Mouse (Mus musculus): ENCODE results near the gene Lpp.

DNA sequence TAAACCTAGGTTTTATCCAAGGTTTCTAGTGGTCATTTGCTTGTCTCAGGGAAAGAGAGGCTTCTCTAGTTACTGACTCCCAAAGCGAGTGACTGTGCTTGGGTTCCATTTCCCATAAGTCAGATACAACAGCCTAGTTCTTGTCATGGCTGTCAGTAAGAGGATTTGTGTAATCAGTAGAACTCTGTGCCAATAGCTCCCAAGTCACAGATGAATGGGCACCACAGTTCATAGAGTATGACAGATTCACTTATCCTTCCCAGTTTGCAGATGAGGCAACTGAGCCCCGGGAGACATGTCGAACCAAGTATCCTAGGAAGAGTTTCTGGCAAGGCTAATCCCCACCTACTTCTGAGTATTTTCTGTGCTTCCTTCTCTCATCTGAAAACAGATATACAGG lies 556.0 kb downstream of the Lpp start:
- no peak for TF ChIP-seq EP300 (IDR thresholded peaks at IDR 0.05; ENCODE audit: insufficient read depth, low read depth, low read length)
- TF ChIP-seq CTCF (IDR thresholded peaks at IDR 0.05) = no peak
